Mouse (Mus musculus) neutrophil, adult 5-6 weeks (primary cell): ENCODE measurements around the gene Mast2. TPM values are rescaled to one million over a fixed set of nuclear protein-coding genes. Genes with fewer than 3 reads are reported as not detected.

Experiments
- ATAC-seq: fragments of 151-379, 151-347 bp; 2 replicates; pipeline ENCODE4 v1.8.0; 2017; ENCODE audit warnings: mild to moderate bottlenecking, moderate TSS enrichment; ENCODE audit not compliant: insufficient number of reproducible peaks, poor library complexity, low FRiP score, severe bottlenecking; ENCODE audit errors: extremely low read depth
- total RNA-seq: library from RNA; stranded (forward); fragments of 200-1000 nt; gene quantifications from 2 replicates; pipeline ENCODE4 v1.2.3, GENCODE M21; 2017

The Mast2 gene
- total RNA-seq, result 8.1 and 9.0 TPM in 2 replicates

- peak; percentile 65 for ATAC-seq
Measured at GRCm38 (mm10) chr4:116464126-116464981, at the start of gene Mast2. Gene Mast2 (minus strand): TSS chr4:116464183.

GRCm38 (mm10) chr4:116507425-116508218, 43.6 kb upstream of the Mast2 start, which contains the start of gene Ipp:
Gene Ipp (plus strand): TSS chr4:116507549.
- peak; percentile 98 for ATAC-seq

- no peak for ATAC-seq
Measured at GRCm38 (mm10) chr4:116506886-116507424, 43.0 kb upstream of the Mast2 start.

- ATAC-seq, result no peak
Measured at GRCm38 (mm10) chr4:116499978-116500377, 36.0 kb upstream of the Mast2 start.

- no peak for ATAC-seq
Measured at GRCm38 (mm10) chr4:116493646-116494045, 29.7 kb upstream of the Mast2 start.

- no peak for ATAC-seq
Measured at GRCm38 (mm10) chr4:116492460-116492859, 28.5 kb upstream of the Mast2 start.

- no peak for ATAC-seq
Measured at GRCm38 (mm10) chr4:116491886-116492285, 27.9 kb upstream of the Mast2 start.

- no peak for ATAC-seq
Measured at GRCm38 (mm10) chr4:116491119-116491536, 27.1 kb upstream of the Mast2 start.

GRCm38 (mm10) chr4:116483476-116483875, 19.5 kb upstream of the Mast2 start:
- no peak for ATAC-seq

- no peak for ATAC-seq
Measured at GRCm38 (mm10) chr4:116481322-116481721, 17.3 kb upstream of the Mast2 start.

- peak; percentile 34; the same call in 1 of the 2 replicates for ATAC-seq
Measured at GRCm38 (mm10) chr4:116463231-116464125, 505 bp downstream of the Mast2 start.

GRCm38 (mm10) chr4:116461943-116462342, 2.0 kb downstream of the Mast2 start:
- ATAC-seq, result no peak

GRCm38 (mm10) chr4:116451553-116451952, 12.4 kb downstream of the Mast2 start:
- ATAC-seq, result no peak

- ATAC-seq, result no peak
Measured at GRCm38 (mm10) chr4:116449951-116450350, 14.0 kb downstream of the Mast2 start.

- peak; percentile 66 for ATAC-seq
Measured at GRCm38 (mm10) chr4:116448673-116449072, 15.3 kb downstream of the Mast2 start.

GRCm38 (mm10) chr4:116439383-116439782, 24.6 kb downstream of the Mast2 start:
- ATAC-seq, result no peak

GRCm38 (mm10) chr4:116438561-116438960, 25.4 kb downstream of the Mast2 start:
- no peak for ATAC-seq

- no peak for ATAC-seq
Measured at GRCm38 (mm10) chr4:116435626-116436025, 28.4 kb downstream of the Mast2 start.

GRCm38 (mm10) chr4:116422186-116422585, 41.8 kb downstream of the Mast2 start:
- ATAC-seq, result no peak
